Mouse (Mus musculus): ENCODE measurements around the gene Rplp0.

The Rplp0 gene

GRCm38 (mm10) chr5:115580229-115581001 is 21.1 kb downstream of the Rplp0 start:
- no peak for DNase-seq (ENCODE audit: low read depth, low spot score)

GRCm38 (mm10) chr5:115581662-115582061 is 22.4 kb downstream of the Rplp0 start:
- DNase-seq (ENCODE audit: low read depth, low spot score), result peak; percentile 87

GRCm38 (mm10) chr5:115585616-115586015 is 26.3 kb downstream of the Rplp0 start:
- no peak for DNase-seq (ENCODE audit: low read depth, low spot score)

- DNase-seq (ENCODE audit: low read depth, low spot score), result no peak
Measured at GRCm38 (mm10) chr5:115586166-115586565, 26.9 kb downstream of the Rplp0 start.

- DNase-seq (ENCODE audit: low read depth, low spot score), result no peak
Measured at GRCm38 (mm10) chr5:115586780-115587179, 27.5 kb downstream of the Rplp0 start.

- DNase-seq (ENCODE audit: low read depth, low spot score), result no peak
Measured at GRCm38 (mm10) chr5:115591028-115591427, 31.8 kb downstream of the Rplp0 start.

GRCm38 (mm10) chr5:115591506-115591905 is 32.2 kb downstream of the Rplp0 start:
- DNase-seq (ENCODE audit: low read depth, low spot score), result no peak

GRCm38 (mm10) chr5:115603561-115603960 is 44.3 kb downstream of the Rplp0 start:
- DNase-seq (ENCODE audit: low read depth, low spot score), result no peak

GRCm38 (mm10) chr5:115611566-115611965 is 52.3 kb downstream of the Rplp0 start:
- no peak for DNase-seq (ENCODE audit: low read depth, low spot score)
